Mouse (Mus musculus) induced T-regulatory cell, adult 2 months (primary cell): ENCODE data around the gene Lars2.

Experiments
- DNase-seq: peaks from one replicate; pipeline ENCODE4 v3.0.0-alpha.2; 2012; ENCODE audit warnings: low read depth

Lars2 gene

GRCm38 (mm10) chr9:123478031-123478585 lies 111.4 kb downstream of the Lars2 start:
- peak; percentile 77 for DNase-seq

- DNase-seq, result peak; percentile 79
Observed at GRCm38 (mm10) chr9:123478586-123479195, 112.0 kb downstream of the Lars2 start, which contains the start of gene Limd1. Gene Limd1, plus strand, starts transcription at chr9:123478706.

GRCm38 (mm10) chr9:123479196-123479669 lies 112.5 kb downstream of the Lars2 start:
- DNase-seq, result peak; percentile 56

GRCm38 (mm10) chr9:123479876-123480252 lies 113.1 kb downstream of the Lars2 start:
- DNase-seq, result peak; percentile 14

GRCm38 (mm10) chr9:123480253-123480921 lies 113.7 kb downstream of the Lars2 start:
- peak; percentile 37 for DNase-seq

- DNase-seq, result peak; percentile 17
Observed at GRCm38 (mm10) chr9:123481136-123481535, 114.4 kb downstream of the Lars2 start.

GRCm38 (mm10) chr9:123483598-123483997 lies 116.9 kb downstream of the Lars2 start:
- DNase-seq, result no peak

GRCm38 (mm10) chr9:123484830-123485229 lies 118.1 kb downstream of the Lars2 start:
- no peak for DNase-seq

GRCm38 (mm10) chr9:123485561-123485960 lies 118.8 kb downstream of the Lars2 start:
- DNase-seq, result no peak

- DNase-seq, result no peak
Observed at GRCm38 (mm10) chr9:123486635-123487034, 119.9 kb downstream of the Lars2 start.

GRCm38 (mm10) chr9:123489073-123489472 lies 122.3 kb downstream of the Lars2 start:
- no peak for DNase-seq

GRCm38 (mm10) chr9:123489727-123490343 lies 123.1 kb downstream of the Lars2 start:
- DNase-seq, result no peak

GRCm38 (mm10) chr9:123490930-123491329 lies 124.2 kb downstream of the Lars2 start:
- no peak for DNase-seq

GRCm38 (mm10) chr9:123491917-123492585 lies 125.3 kb downstream of the Lars2 start:
- no peak for DNase-seq

- DNase-seq, result no peak
Observed at GRCm38 (mm10) chr9:123496665-123497064, 129.9 kb downstream of the Lars2 start.

GRCm38 (mm10) chr9:123497906-123498305 lies 131.2 kb downstream of the Lars2 start:
- DNase-seq, result peak; percentile 50

- no peak for DNase-seq
Observed at GRCm38 (mm10) chr9:123500480-123500879, 133.8 kb downstream of the Lars2 start.

- no peak for DNase-seq
Observed at GRCm38 (mm10) chr9:123503171-123503834, 136.6 kb downstream of the Lars2 start.

- peak; percentile 87 for DNase-seq
Observed at GRCm38 (mm10) chr9:123504325-123504724, 137.6 kb downstream of the Lars2 start.

GRCm38 (mm10) chr9:123505598-123505997 lies 138.9 kb downstream of the Lars2 start:
- DNase-seq, result no peak

- no peak for DNase-seq
Observed at GRCm38 (mm10) chr9:123506270-123507146, 139.8 kb downstream of the Lars2 start.
